Mouse (Mus musculus) myocyte (in vitro differentiated cells): Measurements from ENCODE around the gene Kcnk12. TPM values are rescaled to one million over a fixed set of nuclear protein-coding genes. Genes with fewer than 3 reads are reported as not detected.

Source experiments
- H3K27me3 ChIP-seq: one replicate; pipeline ENCODE4 v1.6.1; 2011; ENCODE audit not compliant: control insufficient read depth, insufficient read depth, insufficient read length
- H3K36me3 ChIP-seq: one replicate; pipeline ENCODE4 v1.6.1; 2011; ENCODE audit not compliant: control insufficient read depth, insufficient read depth
- H3K4me2 ChIP-seq: one replicate; pipeline ENCODE4 v1.6.1; 2011; ENCODE audit warnings: low read depth, control low read depth
- H3K4me3 ChIP-seq: one replicate; pipeline ENCODE4 v1.5.1; 2011; ENCODE audit warnings: mild to moderate bottlenecking, control low read depth, moderate library complexity
- H3K79me2 ChIP-seq: one replicate; pipeline ENCODE4 v1.6.1; 2011; ENCODE audit not compliant: control insufficient read depth, insufficient read depth
- H3ac ChIP-seq: one replicate; pipeline ENCODE4 v1.6.1; 2011; ENCODE audit not compliant: control insufficient read depth, insufficient read length
- CEBPB ChIP-seq: IDR thresholded peaks from 2 replicates; pipeline ENCODE4 v1.6.1; 2011; ENCODE audit warnings: mild to moderate bottlenecking, moderate library complexity; ENCODE audit not compliant: poor library complexity, insufficient read depth, severe bottlenecking
- E2F4 ChIP-seq: IDR thresholded peaks from one replicate; pipeline ENCODE4 v1.6.1; 2011; ENCODE audit warnings: mild to moderate bottlenecking, control low read depth, moderate library complexity; ENCODE audit not compliant: insufficient read depth
- MAX ChIP-seq: IDR thresholded peaks from one replicate; pipeline ENCODE4 v1.6.1; 2011; ENCODE audit warnings: low read depth, mild to moderate bottlenecking, control low read depth
- MYOD1 ChIP-seq, 3 experiments: IDR thresholded peaks; one replicate each; pipeline ENCODE4 v1.6.1; 2011; ENCODE audit warnings: control low read depth in 2 of 3, low read depth in 2 of 3, mild to moderate bottlenecking in 2 of 3, moderate library complexity in 1 of 3; ENCODE audit not compliant: insufficient read length in 2 of 3, control insufficient read depth in 1 of 3
- MYOG ChIP-seq, 3 experiments: IDR thresholded peaks; one replicate each; pipeline ENCODE4 v1.6.1; 2011; ENCODE audit warnings: control low read depth in 2 of 3, low read depth in 2 of 3, mild to moderate bottlenecking in 2 of 3; ENCODE audit not compliant: insufficient read length in 2 of 3, control insufficient read depth in 1 of 3, insufficient read depth in 1 of 3
- POLR2A ChIP-seq: IDR thresholded peaks from one replicate; pipeline ENCODE4 v1.6.1; 2011; ENCODE audit warnings: low read depth, mild to moderate bottlenecking, control low read depth, moderate library complexity; ENCODE audit not compliant: insufficient read length
- POLR2AphosphoS2 ChIP-seq: IDR thresholded peaks from one replicate; pipeline ENCODE4 v1.6.1; 2011; ENCODE audit warnings: low read depth, control low read depth; ENCODE audit not compliant: insufficient read length
- REST ChIP-seq: IDR thresholded peaks from one replicate; pipeline ENCODE4 v1.6.1; 2011; ENCODE audit warnings: mild to moderate bottlenecking, control low read depth, moderate library complexity; ENCODE audit not compliant: insufficient read depth, insufficient read length
- SRF ChIP-seq: IDR thresholded peaks from one replicate; pipeline ENCODE4 v1.6.1; 2011; ENCODE audit warnings: low read depth; ENCODE audit not compliant: control insufficient read depth, insufficient read length
- TCF12 ChIP-seq: IDR thresholded peaks from one replicate; pipeline ENCODE4 v1.6.1; 2011; ENCODE audit warnings: mild to moderate bottlenecking, control low read depth; ENCODE audit not compliant: poor library complexity, insufficient read depth, severe bottlenecking
- TCF3 ChIP-seq: IDR thresholded peaks from one replicate; pipeline ENCODE4 v1.6.1; 2011; ENCODE audit warnings: low read depth, control low read depth; ENCODE audit not compliant: insufficient read length
- USF1 ChIP-seq: IDR thresholded peaks from one replicate; pipeline ENCODE4 v1.6.1; 2011; ENCODE audit warnings: low read depth, mild to moderate bottlenecking, control low read depth, moderate library complexity
- polyA plus RNA-seq: library from polyadenylated mRNA; unstranded; fragments of >200 nt; fragmentation: generic; extraction: Trizol; gene quantifications from one replicate; pipeline ENCODE4 v1.2.1, GENCODE M21; 2012; ENCODE audit warnings: missing spikeins

Kcnk12 gene
- polyA plus RNA-seq, 1 experiment = 0.35 TPM

- no peak overlapping the region for H3K4me3 ChIP-seq
- no peaks in the 10 kb centered on the region for H3K36me3 ChIP-seq
- H3K4me2 ChIP-seq = no peak overlapping the region
- TF ChIP-seq MYOD1 (IDR thresholded peaks at IDR 0.05; ENCODE audit: control insufficient read depth in 1 of 3, insufficient read length in 2 of 3, low read depth in 2 of 3) (no peak), MAX (no peak), USF1 (no peak), CEBPB (no peak), REST (no peak), SRF (no peak), E2F4 (no peak), TCF12 (no peak)
- no peak overlapping the region for H3ac ChIP-seq
- no peaks in the 10 kb centered on the region for H3K79me2 ChIP-seq
- H3K27me3 ChIP-seq = no peaks in the 10 kb centered on the region
These were observed 97.7 kb downstream of the Kcnk12 start for GRCm38 (mm10) chr17:87700101-87700500.

- H3K36me3 ChIP-seq = no peaks in the 10 kb centered on the region
- no peak overlapping the region for H3K4me3 ChIP-seq
- TF ChIP-seq USF1 = no peak
- no peak for TF ChIP-seq POLR2AphosphoS2
- TF ChIP-seq SRF = no peak
- TF ChIP-seq CEBPB = no peak
- TF ChIP-seq TCF12 = no peak
- TF ChIP-seq REST = no peak
- TF ChIP-seq MYOD1 (IDR thresholded peaks at IDR 0.05; ENCODE audit: control insufficient read depth in 1 of 3, insufficient read length in 2 of 3, low read depth in 2 of 3) = no peak
- TF ChIP-seq MAX = no peak
- TF ChIP-seq E2F4 = no peak
- TF ChIP-seq POLR2A = no peak
- no peak for TF ChIP-seq TCF3
- TF ChIP-seq MYOG (IDR thresholded peaks at IDR 0.05; ENCODE audit: control insufficient read depth in 1 of 3, insufficient read depth in 1 of 3, insufficient read length in 2 of 3, low read depth in 2 of 3) = no peak
- no peaks in the 10 kb centered on the region for H3K79me2 ChIP-seq
- no peaks in the 10 kb centered on the region for H3K27me3 ChIP-seq
- peak overlapping the region; percentile 59 for H3K4me2 ChIP-seq
- no peak overlapping the region for H3ac ChIP-seq
These were observed 98.6 kb downstream of the Kcnk12 start for GRCm38 (mm10) chr17:87698996-87699765.

- no peaks in the 10 kb centered on the region for H3K79me2 ChIP-seq
- H3K4me2 ChIP-seq = no peak overlapping the region
- H3K36me3 ChIP-seq = no peaks in the 10 kb centered on the region
- H3K4me3 ChIP-seq = no peak overlapping the region
- no peak overlapping the region for H3ac ChIP-seq
- no peak for TF ChIP-seq E2F4
- TF ChIP-seq MYOG (IDR thresholded peaks at IDR 0.05; ENCODE audit: control insufficient read depth in 1 of 3, insufficient read depth in 1 of 3, insufficient read length in 2 of 3, low read depth in 2 of 3) = no peak
- no peak for TF ChIP-seq TCF12
- H3K27me3 ChIP-seq = no peaks in the 10 kb centered on the region
These were observed 101.0 kb downstream of the Kcnk12 start for GRCm38 (mm10) chr17:87696814-87697213.

GRCm38 (mm10) chr17:87695874-87696465 lies 101.8 kb downstream of the Kcnk12 start:
- Histone ChIP-seq H3ac (no peak overlapping the region), H3K4me2 (no peak overlapping the region), H3K36me3 (no peaks in the 10 kb centered on the region), H3K27me3 (no peaks in the 10 kb centered on the region), H3K79me2 (no peaks in the 10 kb centered on the region), H3K4me3 (no peak overlapping the region)
- no peak for TF ChIP-seq MYOG (IDR thresholded peaks at IDR 0.05; ENCODE audit: control insufficient read depth in 1 of 3, insufficient read depth in 1 of 3, insufficient read length in 2 of 3, low read depth in 2 of 3)
- TF ChIP-seq TCF12 = no peak
- TF ChIP-seq POLR2A = no peak
- TF ChIP-seq TCF3 = no peak
- no peak for TF ChIP-seq USF1
- no peak for TF ChIP-seq POLR2AphosphoS2
- TF ChIP-seq MAX = no peak
- TF ChIP-seq MYOD1 (IDR thresholded peaks at IDR 0.05; ENCODE audit: control insufficient read depth in 1 of 3, insufficient read length in 2 of 3, low read depth in 2 of 3) = no peak
- TF ChIP-seq REST = no peak

Other genes starting within 250 kb of the Kcnk12 start
- not detected for gene Epcam, start 162.0 kb downstream of the Kcnk12 start, polyA plus RNA-seq
- gene Msh2, start 125.7 kb downstream of the Kcnk12 start, polyA plus RNA-seq = 4.6 TPM
- gene Rpl36-ps4, start 123.0 kb upstream of the Kcnk12 start, polyA plus RNA-seq = not detected
- 5.2 TPM for gene Msh6, start 177.1 kb upstream of the Kcnk12 start, polyA plus RNA-seq